Mouse (Mus musculus) heart, postnatal 0 days (tissue): ENCODE measurements around the gene Rlf.

Source experiments
- CTCF ChIP-seq: IDR thresholded peaks from 2 replicates; pipeline ENCODE4 v1.5.1; 2016; ENCODE audit warnings: antibody characterized with exemption, control low read depth, low read depth
- EP300 ChIP-seq: IDR thresholded peaks from 2 replicates; pipeline ENCODE4 v1.6.1; 2016; ENCODE audit warnings: antibody characterized with exemption, low read depth

DNA sequence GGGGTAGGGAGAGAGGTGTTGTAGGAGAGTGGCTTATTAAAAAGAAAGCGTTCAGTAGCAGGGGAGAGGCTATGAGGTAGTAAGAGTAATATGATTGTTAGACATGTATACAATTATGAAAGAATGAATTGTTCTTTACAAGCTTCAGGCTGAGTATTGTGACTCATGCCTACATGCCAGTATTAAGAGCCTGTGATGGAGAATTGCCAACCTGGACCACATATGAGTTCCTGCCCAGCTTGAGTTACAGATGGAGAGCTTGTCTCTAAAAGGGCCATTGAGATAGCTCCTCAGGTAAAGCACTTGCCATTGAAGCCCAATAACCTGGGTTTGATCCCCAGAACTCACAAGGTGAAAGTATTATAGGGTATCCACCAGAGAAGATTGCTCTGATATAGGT lies 8.3 kb upstream of the Rlf start:
- TF ChIP-seq CTCF: no peak
- TF ChIP-seq EP300: no peak
